Mouse (Mus musculus) spleen, adult 12 weeks (tissue): Measurements from ENCODE around the gene Ppp1r17.

ENCODE experiments used
- DNase-seq: peaks from one replicate; pipeline ENCODE4 v3.0.0; 2022; ENCODE audit warnings: low spot score

The Ppp1r17 gene

GRCm38 (mm10) chr6:56017291-56017994 lies at the start of gene Ppp1r17:
Ppp1r17 (plus strand) TSS chr6:56017497.
- no peak for DNase-seq

- DNase-seq: no peak
These were observed 44.3 kb upstream of the Ppp1r17 start for GRCm38 (mm10) chr6:55972998-55973397.

GRCm38 (mm10) chr6:55979766-55980165 lies 37.5 kb upstream of the Ppp1r17 start:
- no peak for DNase-seq

- no peak for DNase-seq
These were observed 8.6 kb upstream of the Ppp1r17 start for GRCm38 (mm10) chr6:56008711-56009110.

GRCm38 (mm10) chr6:56012384-56012783 lies 4.9 kb upstream of the Ppp1r17 start:
- DNase-seq: no peak

GRCm38 (mm10) chr6:56019632-56020031 lies 2.3 kb downstream of the Ppp1r17 start:
- DNase-seq: no peak

GRCm38 (mm10) chr6:56025533-56025932 lies 8.2 kb downstream of the Ppp1r17 start:
- no peak for DNase-seq

- DNase-seq: no peak
These were observed 10.0 kb downstream of the Ppp1r17 start for GRCm38 (mm10) chr6:56027318-56027717.

GRCm38 (mm10) chr6:56027966-56028365 lies 10.7 kb downstream of the Ppp1r17 start:
- DNase-seq: no peak

GRCm38 (mm10) chr6:56029986-56030385 lies 12.7 kb downstream of the Ppp1r17 start:
- DNase-seq: no peak

- DNase-seq: no peak
These were observed 14.9 kb downstream of the Ppp1r17 start for GRCm38 (mm10) chr6:56032231-56032630.

- DNase-seq: no peak
These were observed 17.8 kb downstream of the Ppp1r17 start for GRCm38 (mm10) chr6:56035054-56035453.

- DNase-seq: no peak
These were observed 22.3 kb downstream of the Ppp1r17 start for GRCm38 (mm10) chr6:56039476-56040055.

- DNase-seq: no peak
These were observed 27.0 kb downstream of the Ppp1r17 start for GRCm38 (mm10) chr6:56044270-56044669.

GRCm38 (mm10) chr6:56044716-56045115 lies 27.4 kb downstream of the Ppp1r17 start:
- no peak for DNase-seq

- no peak for DNase-seq
These were observed 31.3 kb downstream of the Ppp1r17 start for GRCm38 (mm10) chr6:56048580-56048979.

GRCm38 (mm10) chr6:56049104-56049503 lies 31.8 kb downstream of the Ppp1r17 start:
- no peak for DNase-seq

- no peak for DNase-seq
These were observed 46.4 kb downstream of the Ppp1r17 start for GRCm38 (mm10) chr6:56063736-56064135.

- DNase-seq: no peak
These were observed 49.5 kb downstream of the Ppp1r17 start for GRCm38 (mm10) chr6:56066632-56067282.

GRCm38 (mm10) chr6:56068516-56068915 lies 51.2 kb downstream of the Ppp1r17 start:
- DNase-seq: no peak

GRCm38 (mm10) chr6:56076378-56076805 lies 59.1 kb downstream of the Ppp1r17 start:
- no peak for DNase-seq
